Mouse (Mus musculus): ENCODE measurements around the gene Fam240a. TPM values are rescaled to one million over a fixed set of nuclear protein-coding genes. Genes with fewer than 3 reads are reported as not detected.
A peak's percentile ranks its signal among the peaks of the same experiment; 100 is the strongest.

The Fam240a gene
- polyA plus RNA-seq, 1 experiment = not detected

GRCm38 (mm10) chr9:110954681-110955445 is 38.2 kb upstream of the Fam240a start:
- 63% methylated on average over 2 of the region's 2 CpGs for WGBS

GRCm38 (mm10) chr9:110953550-110954461 is 37.1 kb upstream of the Fam240a start:
- peak overlapping the region; percentile 39 for H3K4me3 ChIP-seq (replicated peaks; ENCODE audit: control insufficient read depth, low read depth, low read length)
- WGBS = 2% methylated on average over 44 of the region's 44 CpGs
- no peak overlapping the region for H3K27ac ChIP-seq (ENCODE audit: control insufficient read depth, insufficient read depth, low read depth, low read length, poor library complexity)
- TF ChIP-seq CTCF (IDR thresholded peaks at IDR 0.05; ENCODE audit: control insufficient read depth, insufficient read depth, low read length) = peak; percentile 27; the same call in 1 of the 2 replicates
- no peak for TF ChIP-seq POLR2A (IDR thresholded peaks at IDR 0.05; ENCODE audit: borderline replicate concordance, control insufficient read depth, low read depth, low read length)
- H3K4me1 ChIP-seq (ENCODE audit: control insufficient read depth, insufficient read depth, low read length) = peaks cover 3% of the 10 kb centered on the region; the same call in 1 of the 2 replicates

More at GRCm38 (mm10) chr9:110954681-110955445, 38.2 kb upstream of the Fam240a start:
- H3K4me3 ChIP-seq (replicated peaks; ENCODE audit: control insufficient read depth, low read depth, low read length) = no peak overlapping the region
- peaks cover 3% of the 10 kb centered on the region; the same call in 1 of the 2 replicates for H3K4me1 ChIP-seq (ENCODE audit: control insufficient read depth, insufficient read depth, low read length)
- no peak overlapping the region for H3K27ac ChIP-seq (ENCODE audit: control insufficient read depth, insufficient read depth, low read depth, low read length, poor library complexity)
- no peak for TF ChIP-seq POLR2A (IDR thresholded peaks at IDR 0.05; ENCODE audit: borderline replicate concordance, control insufficient read depth, low read depth, low read length)
- no peak for TF ChIP-seq CTCF (IDR thresholded peaks at IDR 0.05; ENCODE audit: control insufficient read depth, insufficient read depth, low read length)

GRCm38 (mm10) chr9:110952931-110953549 is 36.4 kb upstream of the Fam240a start:
- H3K27ac ChIP-seq (ENCODE audit: control insufficient read depth, insufficient read depth, low read depth, low read length, poor library complexity) = no peak overlapping the region
- no peak overlapping the region for H3K4me3 ChIP-seq (replicated peaks; ENCODE audit: control insufficient read depth, low read depth, low read length)
- no peak for TF ChIP-seq POLR2A (IDR thresholded peaks at IDR 0.05; ENCODE audit: borderline replicate concordance, control insufficient read depth, low read depth, low read length)
- no peak for TF ChIP-seq CTCF (IDR thresholded peaks at IDR 0.05; ENCODE audit: control insufficient read depth, insufficient read depth, low read length)
- WGBS = 52% methylated on average over 5 of the region's 5 CpGs
- peaks cover 3% of the 10 kb centered on the region; the same call in 1 of the 2 replicates for H3K4me1 ChIP-seq (ENCODE audit: control insufficient read depth, insufficient read depth, low read length)

- no peak overlapping the region for H3K4me3 ChIP-seq (replicated peaks; ENCODE audit: control insufficient read depth, low read depth, low read length)
- WGBS = 41% methylated on average over 6 of the region's 6 CpGs
- H3K4me1 ChIP-seq (ENCODE audit: control insufficient read depth, insufficient read depth, low read length) = peaks cover 3% of the 10 kb centered on the region; the same call in 1 of the 2 replicates
These were observed 35.7 kb upstream of the Fam240a start for GRCm38 (mm10) chr9:110952398-110952797.

GRCm38 (mm10) chr9:110951866-110952265 is 35.2 kb upstream of the Fam240a start:
- TF ChIP-seq POLR2A (IDR thresholded peaks at IDR 0.05; ENCODE audit: borderline replicate concordance, control insufficient read depth, low read depth, low read length) (no peak), CTCF (IDR thresholded peaks at IDR 0.05; ENCODE audit: control insufficient read depth, insufficient read depth, low read length) (no peak)
- WGBS = 67% methylated on average over 13 of the region's 13 CpGs
- H3K4me1 ChIP-seq (ENCODE audit: control insufficient read depth, insufficient read depth, low read length) = peaks cover 3% of the 10 kb centered on the region; the same call in 1 of the 2 replicates
- no peak overlapping the region for H3K27ac ChIP-seq (ENCODE audit: control insufficient read depth, insufficient read depth, low read depth, low read length, poor library complexity)
- H3K4me3 ChIP-seq (replicated peaks; ENCODE audit: control insufficient read depth, low read depth, low read length) = no peak overlapping the region

More at GRCm38 (mm10) chr9:110952398-110952797, 35.7 kb upstream of the Fam240a start:
- TF ChIP-seq CTCF (IDR thresholded peaks at IDR 0.05; ENCODE audit: control insufficient read depth, insufficient read depth, low read length) = no peak
- TF ChIP-seq POLR2A (IDR thresholded peaks at IDR 0.05; ENCODE audit: borderline replicate concordance, control insufficient read depth, low read depth, low read length) = no peak
- H3K27ac ChIP-seq (ENCODE audit: control insufficient read depth, insufficient read depth, low read depth, low read length, poor library complexity) = no peak overlapping the region

- peaks cover 3% of the 10 kb centered on the region; the same call in 1 of the 2 replicates for H3K4me1 ChIP-seq (ENCODE audit: control insufficient read depth, insufficient read depth, low read length)
- 62% methylated on average over 11 of the region's 11 CpGs for WGBS
- H3K27ac ChIP-seq (ENCODE audit: control insufficient read depth, insufficient read depth, low read depth, low read length, poor library complexity) = 0 out of 2 replicates have a peak within 1 kb of the TSS, but pooled peaks have one; percentile 5
- TF ChIP-seq CTCF (IDR thresholded peaks at IDR 0.05; ENCODE audit: control insufficient read depth, insufficient read depth, low read length) = no peak
- no peak for TF ChIP-seq POLR2A (IDR thresholded peaks at IDR 0.05; ENCODE audit: borderline replicate concordance, control insufficient read depth, low read depth, low read length)
- no peak within 1 kb of the TSS for H3K4me3 ChIP-seq (replicated peaks; ENCODE audit: control insufficient read depth, low read depth, low read length)
These were observed 34.7 kb upstream of the Fam240a start, which contains the start of gene Lrrc2 for GRCm38 (mm10) chr9:110951397-110951796. Gene Lrrc2 (plus strand): TSS chr9:110951545.

GRCm38 (mm10) chr9:110950109-110950508 is 33.4 kb upstream of the Fam240a start:
- Histone ChIP-seq H3K4me3 (replicated peaks; ENCODE audit: control insufficient read depth, low read depth, low read length) (no peak overlapping the region), H3K4me1 (ENCODE audit: control insufficient read depth, insufficient read depth, low read length) (peaks cover 3% of the 10 kb centered on the region; the same call in 1 of the 2 replicates), H3K27ac (ENCODE audit: control insufficient read depth, insufficient read depth, low read depth, low read length, poor library complexity) (no peak overlapping the region)
- no peak for TF ChIP-seq CTCF (IDR thresholded peaks at IDR 0.05; ENCODE audit: control insufficient read depth, insufficient read depth, low read length)
- no peak for TF ChIP-seq POLR2A (IDR thresholded peaks at IDR 0.05; ENCODE audit: borderline replicate concordance, control insufficient read depth, low read depth, low read length)
- 89% methylated on average over 3 of the region's 3 CpGs for WGBS
